Mouse (Mus musculus): ENCODE results near the gene Irs1.

Irs1 gene

GRCm38 (mm10) chr1:82288421-82288990 is 2.7 kb downstream of the Irs1 start:
- DNase-seq (ENCODE audit: low spot score) = peak; percentile 5

GRCm38 (mm10) chr1:82287776-82288325 is 3.4 kb downstream of the Irs1 start:
- no peak for DNase-seq (ENCODE audit: low spot score)

- DNase-seq (ENCODE audit: low spot score) = peak; percentile 11
These were observed 4.0 kb downstream of the Irs1 start for GRCm38 (mm10) chr1:82287052-82287775.

GRCm38 (mm10) chr1:82286190-82287051 is 4.8 kb downstream of the Irs1 start:
- DNase-seq (ENCODE audit: low spot score) = peak; percentile 6

- peak; percentile 4 for DNase-seq (ENCODE audit: low spot score)
These were observed 5.6 kb downstream of the Irs1 start for GRCm38 (mm10) chr1:82285461-82286189.

GRCm38 (mm10) chr1:82284403-82284802 is 6.8 kb downstream of the Irs1 start:
- DNase-seq (ENCODE audit: low spot score) = peak; percentile 17

- peak; percentile 36 for DNase-seq (ENCODE audit: low spot score)
These were observed 7.3 kb downstream of the Irs1 start for GRCm38 (mm10) chr1:82283901-82284301.

- peak; percentile 89 for DNase-seq (ENCODE audit: low spot score)
These were observed 8.1 kb downstream of the Irs1 start for GRCm38 (mm10) chr1:82282992-82283611.

GRCm38 (mm10) chr1:82281823-82282222 is 9.4 kb downstream of the Irs1 start:
- peak; percentile 7 for DNase-seq (ENCODE audit: low spot score)

GRCm38 (mm10) chr1:82279768-82280167 is 11.4 kb downstream of the Irs1 start:
- no peak for DNase-seq (ENCODE audit: low spot score)

GRCm38 (mm10) chr1:82274361-82274760 is 16.9 kb downstream of the Irs1 start:
- DNase-seq (ENCODE audit: low spot score) = no peak

GRCm38 (mm10) chr1:82273529-82273928 is 17.7 kb downstream of the Irs1 start:
- DNase-seq (ENCODE audit: low spot score) = no peak

- no peak for DNase-seq (ENCODE audit: low spot score)
These were observed 19.0 kb downstream of the Irs1 start for GRCm38 (mm10) chr1:82272231-82272630.

GRCm38 (mm10) chr1:82267547-82267946 is 23.7 kb downstream of the Irs1 start:
- DNase-seq (ENCODE audit: low spot score) = no peak

GRCm38 (mm10) chr1:82262331-82262730 is 28.9 kb downstream of the Irs1 start:
- DNase-seq (ENCODE audit: low spot score) = no peak

- no peak for DNase-seq (ENCODE audit: low spot score)
These were observed 29.6 kb downstream of the Irs1 start for GRCm38 (mm10) chr1:82261638-82262037.

GRCm38 (mm10) chr1:82261053-82261618 is 30.1 kb downstream of the Irs1 start:
- DNase-seq (ENCODE audit: low spot score) = no peak

GRCm38 (mm10) chr1:82260055-82260454 is 31.2 kb downstream of the Irs1 start:
- no peak for DNase-seq (ENCODE audit: low spot score)

- no peak for DNase-seq (ENCODE audit: low spot score)
These were observed 32.9 kb downstream of the Irs1 start for GRCm38 (mm10) chr1:82258331-82258730.

- DNase-seq (ENCODE audit: low spot score) = peak; percentile 30
These were observed 33.8 kb downstream of the Irs1 start for GRCm38 (mm10) chr1:82257457-82257856.

Measured in embryo, embryonic 10 days (tissue).